Mouse (Mus musculus) brain, adult 2 months (tissue): Measurements from ENCODE around the gene Dmtf1.

ENCODE experiments used
- DNase-seq: peaks from one replicate; pipeline ENCODE4 v3.0.0; 2011; ENCODE audit warnings: low read depth, low spot score

Gene Dmtf1

GRCm38 (mm10) chr5:9107296-9108089, 54.1 kb downstream of the Dmtf1 start:
- no peak for DNase-seq

DNA sequence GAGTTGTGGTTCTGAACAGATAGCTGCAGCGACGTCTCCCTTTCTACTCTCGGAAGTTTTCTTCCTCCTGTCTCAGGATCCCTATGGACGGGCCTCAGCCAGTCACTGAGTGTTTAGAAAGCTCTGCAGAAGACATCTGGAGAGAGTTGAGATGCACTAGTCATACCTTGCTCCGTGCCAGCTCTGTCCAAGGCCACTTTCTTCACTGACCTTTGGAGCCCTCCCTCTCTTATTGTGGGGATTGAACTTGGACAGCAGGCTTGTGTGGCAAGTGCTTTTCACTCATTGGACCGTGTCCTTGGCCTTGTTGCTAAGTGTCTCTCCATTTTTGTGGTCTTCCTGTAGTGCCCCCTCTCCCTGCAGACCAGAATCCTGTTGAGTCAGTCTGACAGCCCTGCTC, 54.8 kb downstream of the Dmtf1 start:
- no peak for DNase-seq

DNA sequence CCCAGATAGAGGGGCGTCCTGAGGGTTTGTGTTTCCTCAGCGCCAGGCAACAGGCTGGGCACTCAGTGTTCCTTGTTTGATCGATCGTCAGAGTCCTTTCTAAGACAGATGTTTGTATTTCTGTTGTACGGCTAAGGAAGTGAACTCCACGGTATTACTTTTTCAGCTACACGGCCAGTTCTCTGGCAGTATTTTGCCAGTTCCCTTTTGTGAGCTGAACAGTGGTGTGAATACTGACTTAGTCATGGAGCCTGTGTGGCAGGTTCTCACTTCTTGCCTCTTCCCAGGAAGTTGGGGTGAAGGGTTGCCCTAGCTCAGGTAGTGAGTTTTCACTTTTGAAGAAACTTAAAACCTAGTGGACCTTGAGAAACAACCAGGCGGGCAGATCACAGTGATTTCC, 57.6 kb downstream of the Dmtf1 start:
- DNase-seq, result no peak

- no peak for DNase-seq
Observed at GRCm38 (mm10) chr5:9102696-9103095, 58.9 kb downstream of the Dmtf1 start.

DNA sequence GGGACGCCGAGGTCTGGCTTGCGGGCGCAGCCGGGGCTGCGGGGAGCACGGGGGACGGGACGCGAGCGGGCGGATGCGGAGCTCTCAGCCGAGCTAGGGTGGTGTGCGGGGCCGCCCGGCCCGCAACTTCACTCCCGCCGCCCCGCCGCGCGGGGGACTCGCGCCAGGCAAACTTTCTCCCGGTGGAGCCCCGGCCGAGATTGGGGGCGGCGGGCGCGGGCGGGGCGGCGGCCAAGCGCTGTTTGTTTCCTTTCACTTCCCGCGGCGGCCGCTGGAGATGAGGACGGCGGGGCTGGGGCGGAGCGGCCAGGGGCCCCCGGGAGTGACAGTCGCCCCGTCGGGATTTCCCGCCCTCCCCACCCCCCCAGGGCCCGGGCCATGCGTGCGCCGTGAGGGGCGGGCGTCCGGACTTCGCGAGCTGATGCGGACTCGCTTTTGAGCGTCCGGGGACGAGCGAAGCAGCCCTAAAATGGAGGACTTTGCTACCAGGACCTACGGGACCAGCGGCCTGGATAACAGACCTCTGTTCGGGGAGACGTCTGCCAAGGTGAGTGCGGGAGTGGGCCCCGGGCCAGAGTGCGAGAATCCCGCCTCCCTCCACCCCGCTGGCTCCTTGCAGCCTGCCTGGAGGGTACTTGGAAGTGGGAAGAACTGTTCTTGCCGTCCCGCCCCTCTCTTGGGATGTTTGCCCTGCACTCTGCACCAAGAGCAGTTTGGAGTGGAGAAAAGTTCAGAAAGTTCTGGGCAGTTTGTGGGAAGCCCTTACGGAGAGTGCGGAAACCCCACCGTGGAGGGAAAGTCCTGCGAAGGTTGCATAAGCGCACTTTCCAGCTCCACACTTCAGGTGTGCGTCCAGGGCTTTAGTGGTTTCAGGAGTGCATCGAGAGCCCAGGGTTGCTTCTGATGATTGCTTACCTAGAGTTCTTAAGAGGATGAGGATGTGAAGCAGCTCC, 60.5 kb downstream of the Dmtf1 start:
- peak; percentile 37 for DNase-seq

GRCm38 (mm10) chr5:9100207-9100848, 61.2 kb downstream of the Dmtf1 start, which contains the start of gene Tmem243:
Gene Tmem243 (plus strand): TSS chr5:9100668.
- DNase-seq, result peak; percentile 96

GRCm38 (mm10) chr5:9093490-9093889, 68.1 kb downstream of the Dmtf1 start:
- DNase-seq, result no peak

DNA sequence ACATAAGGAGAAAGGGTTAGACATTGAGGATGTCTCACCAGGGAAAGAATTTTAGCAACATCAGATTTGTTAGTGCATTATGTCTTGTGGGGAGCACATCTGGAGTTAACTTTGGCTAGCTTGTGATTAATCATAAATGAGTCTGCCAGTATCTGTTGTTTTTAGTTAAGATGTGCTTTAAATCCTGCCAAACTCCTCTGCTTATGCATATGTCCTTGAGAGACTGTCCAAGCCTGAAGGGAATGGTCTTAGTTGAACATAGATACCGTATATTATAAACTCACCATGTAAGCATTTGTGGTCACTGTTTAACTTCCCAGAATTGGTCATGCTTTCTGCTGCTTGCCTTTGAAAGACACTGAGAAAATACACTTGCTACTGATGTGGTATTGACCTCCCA, 68.9 kb downstream of the Dmtf1 start:
- no peak for DNase-seq

DNA sequence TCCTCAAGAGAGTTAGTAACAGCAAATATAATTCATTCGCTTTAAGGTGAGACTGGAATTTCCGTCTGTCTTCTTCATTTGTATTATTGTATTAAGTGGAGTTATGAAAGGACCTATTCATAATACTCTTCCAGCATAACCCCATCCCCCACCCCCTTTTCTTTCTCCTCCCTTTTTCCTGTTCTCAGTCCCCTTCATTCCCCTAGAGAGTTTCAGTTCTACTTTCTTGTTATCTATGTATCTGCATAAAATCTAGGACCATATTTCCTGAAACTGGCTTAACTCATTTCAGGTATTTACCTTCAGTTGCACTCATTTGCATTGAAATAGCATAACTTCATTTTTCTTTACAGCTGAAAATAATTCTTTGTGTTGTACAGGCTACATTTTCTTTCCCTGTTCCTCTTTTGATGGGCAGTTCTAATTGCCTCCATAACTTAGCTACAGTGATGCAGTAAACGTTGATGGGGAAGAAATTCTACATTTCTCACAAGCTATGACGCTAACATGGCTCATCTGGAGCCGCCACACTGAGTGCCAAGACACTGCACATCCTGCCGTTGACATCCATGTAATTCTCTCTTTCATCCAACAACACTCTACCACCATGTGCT, 71.0 kb downstream of the Dmtf1 start:
- no peak for DNase-seq

- no peak for DNase-seq
Observed at GRCm38 (mm10) chr5:9086924-9087719, 74.5 kb downstream of the Dmtf1 start.

DNA sequence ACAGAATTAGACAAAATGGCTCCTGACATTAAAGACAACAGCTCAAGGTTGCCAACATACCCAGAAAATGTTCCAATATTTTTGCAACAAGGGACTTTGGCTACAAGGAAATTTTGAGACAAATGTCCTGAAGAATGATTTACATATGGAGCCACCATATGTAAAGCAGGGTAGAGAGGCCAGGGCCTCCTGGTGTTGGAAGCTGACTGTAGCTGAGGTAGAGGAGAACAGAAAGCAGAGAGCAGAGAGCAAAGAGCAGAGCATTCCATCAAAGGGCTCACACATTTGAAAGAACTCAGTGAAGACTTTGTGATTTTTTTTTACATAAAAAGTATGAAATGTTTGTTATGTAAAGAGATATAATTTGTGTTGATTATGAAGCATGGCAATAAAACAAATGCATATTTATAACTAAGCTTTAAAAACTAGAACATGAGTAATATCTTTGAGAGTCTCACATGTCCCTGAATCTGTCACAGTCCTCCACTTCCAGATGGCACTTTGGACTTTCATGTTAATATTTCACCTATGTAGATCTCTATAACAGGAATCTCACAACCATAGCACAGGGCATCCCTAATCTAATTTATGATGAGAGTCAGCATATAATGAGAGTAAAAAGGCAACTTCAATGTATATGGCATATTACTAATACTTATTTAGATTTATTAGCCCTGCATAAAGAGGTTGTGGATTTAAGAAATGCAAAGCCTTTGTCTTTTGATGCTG, 81.6 kb downstream of the Dmtf1 start:
- DNase-seq, result no peak

DNA sequence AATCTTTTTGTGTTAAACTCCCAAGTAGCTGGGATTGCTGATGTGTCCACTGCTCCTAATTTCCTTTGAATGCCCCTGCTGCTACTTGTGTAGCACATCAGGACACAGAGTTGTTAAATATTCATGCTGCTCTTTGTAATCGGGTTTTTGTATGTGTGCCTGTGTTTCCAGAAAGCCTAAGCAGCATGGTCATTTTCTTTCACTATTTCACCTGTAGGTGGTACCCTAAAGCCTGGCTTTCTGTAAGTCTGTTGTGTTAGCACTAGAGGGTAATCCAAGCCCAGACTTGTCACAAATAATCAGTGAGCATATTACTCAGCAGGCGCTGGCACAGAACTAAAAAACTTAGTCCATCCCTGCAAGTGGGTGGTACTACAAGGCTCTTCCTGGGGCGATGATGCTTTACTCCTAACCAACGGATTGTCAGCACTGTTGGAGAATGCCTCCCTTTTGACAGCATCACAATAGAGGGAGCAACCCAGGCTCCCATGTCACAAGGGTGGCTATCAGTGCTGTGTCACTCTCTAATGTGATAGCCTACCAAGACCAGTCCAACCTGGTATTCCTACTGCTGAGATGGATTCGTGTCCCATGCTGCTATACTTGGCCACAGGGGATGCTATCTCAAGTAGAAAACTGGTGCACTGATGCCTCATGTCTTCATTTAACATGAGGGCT, 88.3 kb downstream of the Dmtf1 start:
- peak; percentile 52 for DNase-seq

- DNase-seq, result no peak
Observed at GRCm38 (mm10) chr5:9071360-9071759, 90.2 kb downstream of the Dmtf1 start.

DNA sequence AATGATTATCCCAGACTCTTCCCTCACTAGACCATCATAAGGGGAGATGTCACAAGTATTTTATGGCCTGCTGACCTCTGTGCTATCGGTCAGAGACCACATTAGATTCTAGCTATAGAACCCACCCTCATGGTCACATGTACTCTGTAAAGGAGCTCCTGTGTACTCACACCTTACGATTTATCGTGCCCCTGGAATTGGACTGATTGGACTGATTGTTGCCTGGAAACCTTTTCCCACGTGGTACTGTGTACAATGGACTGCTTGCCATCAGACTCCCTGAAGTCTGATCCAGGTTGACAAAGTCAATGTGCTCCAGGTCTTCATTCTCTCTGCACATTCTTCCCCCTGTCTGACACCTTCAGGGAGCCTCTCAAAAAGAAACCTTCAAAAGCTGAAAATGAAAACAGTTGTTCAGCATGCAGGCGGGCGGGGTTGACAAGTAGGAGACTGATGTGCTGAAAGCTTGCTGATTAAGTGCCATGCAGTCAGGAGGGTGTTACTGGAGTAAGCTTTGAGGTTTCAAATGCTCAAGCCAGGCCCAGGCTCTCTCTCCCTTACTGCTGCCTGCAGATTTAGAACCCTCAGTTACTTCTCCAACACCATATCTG, 91.9 kb downstream of the Dmtf1 start:
- DNase-seq, result peak; percentile 30

- DNase-seq, result peak; percentile 96
Observed at GRCm38 (mm10) chr5:9068886-9069285, 92.7 kb downstream of the Dmtf1 start.
